Mouse (Mus musculus): ENCODE results near the gene Olfr67. TPM values are rescaled to one million over a fixed set of nuclear protein-coding genes. Genes with fewer than 3 reads are reported as not detected.
"Not testable (repeated sequence)": the region's sequence is repeated elsewhere in the genome, so short reads cannot be mapped to it uniquely, and the experiment has no call there.

The Olfr67 gene
- not detected for total RNA-seq (2021)
- long read RNA-seq, experiment 1: 0 reads
- long read RNA-seq, experiment 2: 0 reads

DNA sequence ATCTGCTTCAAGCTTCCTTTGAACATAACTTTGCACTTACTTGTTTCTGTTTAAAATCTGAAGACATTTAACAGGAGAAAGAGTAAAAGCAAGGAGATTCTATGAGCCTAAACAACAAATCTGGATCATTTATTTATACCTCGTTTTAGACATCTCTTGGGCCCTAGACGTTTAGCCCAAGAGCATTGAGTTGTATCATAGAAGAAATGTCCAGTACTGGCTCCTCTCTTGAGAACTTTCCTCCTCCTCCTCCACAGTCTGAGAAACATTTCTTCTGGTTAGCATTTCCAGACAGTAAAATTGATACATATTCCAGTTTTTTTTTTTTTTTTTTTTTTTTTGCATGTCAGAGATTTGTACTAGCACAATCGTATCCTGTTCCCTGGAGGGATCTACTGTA is at the start of gene Olfr67:
Olfr67 (minus strand) TSS at position 101 of the 400 bp plus-strand sequence.
- no peak for DNase-seq (ENCODE audit: low spot score in 2 of 2)

DNA sequence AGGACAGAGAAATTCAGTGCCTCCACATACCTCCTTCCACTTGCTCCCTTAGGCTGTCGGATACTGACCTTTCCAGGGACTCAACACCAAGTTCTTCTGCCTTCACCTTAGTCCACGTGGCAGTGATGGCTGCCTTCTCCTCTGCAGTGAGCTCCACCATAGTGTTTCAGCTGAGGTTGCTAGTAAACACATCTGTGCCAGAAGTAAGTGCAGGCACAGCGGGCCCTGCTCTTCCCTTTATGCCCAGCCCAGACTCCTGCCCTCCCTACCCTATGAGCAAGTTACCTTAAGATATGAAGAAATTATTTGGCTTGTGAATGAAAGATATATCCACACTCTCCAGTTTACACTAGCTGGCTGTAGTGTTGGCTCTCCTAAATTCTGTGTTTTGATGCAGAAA is 48.6 kb upstream of the Olfr67 start, which contains the start of gene Hbb-bh2:
Hbb-bh2 (minus strand) TSS at position 253 of the 400 bp plus-strand sequence.
- no peak for DNase-seq (ENCODE audit: low spot score in 2 of 2)

DNA sequence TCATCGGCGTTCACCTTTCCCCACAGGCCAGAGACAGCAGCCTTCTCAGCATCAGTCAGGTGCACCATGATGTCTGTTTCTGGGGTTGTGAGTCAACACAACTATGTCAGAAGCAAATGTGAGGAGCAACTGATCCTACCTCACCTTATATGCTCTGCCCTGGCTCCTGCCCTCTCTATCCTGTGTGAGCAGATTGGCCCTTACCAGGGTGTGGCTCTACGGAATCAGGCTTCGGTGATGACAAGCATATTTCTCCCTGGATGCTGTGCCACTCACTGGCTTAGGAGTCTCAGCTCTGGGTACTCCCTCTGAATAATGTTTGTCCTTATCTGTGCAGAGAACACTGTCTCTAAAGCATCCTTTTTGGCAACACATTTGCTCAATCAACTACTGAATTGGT is 36.2 kb upstream of the Olfr67 start, which contains the start of gene Hbb-bs:
Hbb-bs (minus strand) TSS at position 289 of the 400 bp plus-strand sequence.
- no peak for DNase-seq (ENCODE audit: low spot score in 2 of 2)

DNA sequence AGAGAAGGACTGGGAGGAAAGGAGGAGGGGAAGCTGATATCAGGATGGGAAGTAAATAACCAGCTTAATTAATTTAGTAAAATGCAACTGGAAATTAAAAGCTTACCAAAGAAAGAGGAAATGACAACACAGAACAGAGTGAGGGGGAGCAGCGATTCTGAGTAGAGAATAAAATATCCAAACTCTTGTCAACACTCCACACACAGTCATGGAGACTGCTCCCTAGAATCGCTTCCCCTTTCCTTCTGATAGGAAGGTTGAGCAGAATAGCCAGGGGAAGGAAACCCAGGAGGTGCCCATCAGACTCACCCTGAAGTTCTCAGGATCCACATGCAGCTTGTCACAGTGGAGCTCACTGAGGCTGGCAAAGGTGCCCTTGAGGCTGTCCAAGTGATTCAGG is 35.5 kb upstream of the Olfr67 start:
- DNase-seq (ENCODE audit: low spot score in 2 of 2): not testable (repeated sequence)

DNA sequence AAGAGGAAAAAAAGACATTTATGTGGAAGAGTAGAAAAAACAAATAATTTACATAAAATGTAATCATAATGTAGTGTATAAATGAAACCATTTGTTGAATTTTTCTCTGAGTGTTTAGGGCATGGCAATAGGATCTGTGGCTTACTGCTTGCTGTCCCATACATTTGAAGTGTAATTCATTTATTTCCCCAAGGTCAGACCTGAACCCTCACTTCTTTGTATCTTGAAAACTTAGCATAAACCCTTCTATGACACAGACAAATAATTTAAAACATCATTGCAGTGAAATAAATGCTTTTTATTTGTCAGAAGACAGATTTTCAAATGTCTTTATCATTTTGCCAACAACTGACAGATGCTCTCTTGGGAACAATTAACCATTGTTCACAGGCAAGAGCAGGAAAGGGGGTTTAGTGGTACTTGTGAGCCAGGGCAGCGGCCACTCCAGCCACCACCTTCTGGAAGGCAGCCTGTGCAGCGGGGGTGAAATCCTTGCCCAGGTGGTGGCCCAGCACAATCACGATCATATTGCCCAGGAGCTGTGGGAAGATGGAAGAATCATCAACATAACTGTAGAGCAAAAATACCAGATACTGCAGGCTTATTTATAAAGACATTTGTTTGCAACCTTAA is 34.8 kb upstream of the Olfr67 start:
- no peak for DNase-seq (ENCODE audit: low spot score in 2 of 2)

DNA sequence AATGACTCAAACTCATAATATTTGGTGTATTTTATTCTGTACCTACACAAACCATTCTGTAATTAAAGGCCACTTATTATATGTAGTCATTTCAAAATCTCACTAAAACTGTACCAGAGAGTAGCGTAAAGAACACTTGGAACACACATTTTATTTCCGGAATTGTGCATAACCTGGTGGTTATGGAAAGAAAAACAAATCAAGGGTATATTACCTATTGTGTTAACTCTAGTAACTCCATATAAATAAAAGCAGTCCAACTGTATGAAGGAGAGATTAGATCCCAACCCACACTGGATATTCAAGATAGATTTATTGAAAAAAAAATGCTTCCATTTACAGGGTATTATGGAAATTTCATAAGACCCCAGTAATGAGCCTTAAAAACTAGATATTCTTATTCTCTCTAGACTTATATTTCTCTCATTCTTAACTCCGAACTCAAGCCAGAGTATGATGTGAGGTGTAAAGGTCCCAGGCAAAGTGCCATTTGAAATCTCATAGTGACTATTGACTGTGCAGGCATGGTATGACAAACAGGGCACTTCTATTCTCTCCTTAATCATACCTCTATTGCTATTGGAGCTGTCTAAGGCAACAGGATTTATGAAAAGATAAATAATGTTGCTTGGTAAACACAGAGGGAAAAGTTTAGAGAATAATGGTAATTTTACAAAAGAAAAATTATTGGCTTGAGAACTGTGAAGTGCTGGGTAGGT is 34.1 kb upstream of the Olfr67 start:
- no peak for DNase-seq (ENCODE audit: low spot score in 2 of 2)

GRCm38 (mm10) chr7:103824597-103824996 is 33.0 kb upstream of the Olfr67 start:
- no peak for DNase-seq (ENCODE audit: low spot score in 2 of 2)

- DNase-seq (ENCODE audit: low spot score in 2 of 2): not testable (repeated sequence)
These were observed 23.5 kb upstream of the Olfr67 start for GRCm38 (mm10) chr7:103815085-103815484.

- no peak for DNase-seq (ENCODE audit: low spot score in 2 of 2)
These were observed 22.1 kb upstream of the Olfr67 start, which contains the start of gene Hbb-bt for GRCm38 (mm10) chr7:103813766-103814165. Gene Hbb-bt (minus strand): TSS chr7:103813996.

DNA sequence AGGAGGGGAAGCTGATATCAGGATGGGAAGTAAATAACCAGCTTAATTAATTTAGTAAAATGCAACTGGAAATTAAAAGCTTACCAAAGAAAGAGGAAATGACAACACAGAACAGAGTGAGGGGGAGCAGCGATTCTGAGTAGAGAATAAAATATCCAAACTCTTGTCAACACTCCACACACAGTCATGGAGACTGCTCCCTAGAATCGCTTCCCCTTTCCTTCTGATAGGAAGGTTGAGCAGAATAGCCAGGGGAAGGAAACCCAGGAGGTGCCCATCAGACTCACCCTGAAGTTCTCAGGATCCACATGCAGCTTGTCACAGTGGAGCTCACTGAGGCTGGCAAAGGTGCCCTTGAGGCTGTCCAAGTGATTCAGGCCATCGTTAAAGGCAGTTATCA is 21.5 kb upstream of the Olfr67 start:
- not testable (repeated sequence) for DNase-seq (ENCODE audit: low spot score in 2 of 2)

DNA sequence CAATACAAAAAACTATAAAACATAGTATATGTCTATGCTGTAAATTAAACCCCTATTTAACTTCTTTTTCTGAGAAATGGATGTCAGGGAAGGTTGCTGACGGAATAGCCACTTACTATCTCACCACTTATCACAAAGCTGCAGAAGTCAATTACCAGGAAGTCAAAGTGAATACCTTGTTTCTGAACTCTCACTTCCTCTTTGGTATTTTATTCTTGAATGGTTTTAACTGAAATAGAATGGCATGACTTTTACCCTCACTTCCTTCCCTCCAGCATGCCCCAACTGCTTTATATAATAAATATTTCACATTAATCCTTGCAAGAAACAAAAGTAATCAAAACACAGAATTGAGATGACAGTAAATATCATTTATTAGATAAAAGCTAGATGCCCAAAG is 20.6 kb upstream of the Olfr67 start:
- no peak for DNase-seq (ENCODE audit: low spot score in 2 of 2)

- no peak for DNase-seq (ENCODE audit: low spot score in 2 of 2)
These were observed 19.7 kb upstream of the Olfr67 start for GRCm38 (mm10) chr7:103811223-103811845.

GRCm38 (mm10) chr7:103810746-103811145 is 19.1 kb upstream of the Olfr67 start:
- DNase-seq (ENCODE audit: low spot score in 2 of 2): no peak

DNA sequence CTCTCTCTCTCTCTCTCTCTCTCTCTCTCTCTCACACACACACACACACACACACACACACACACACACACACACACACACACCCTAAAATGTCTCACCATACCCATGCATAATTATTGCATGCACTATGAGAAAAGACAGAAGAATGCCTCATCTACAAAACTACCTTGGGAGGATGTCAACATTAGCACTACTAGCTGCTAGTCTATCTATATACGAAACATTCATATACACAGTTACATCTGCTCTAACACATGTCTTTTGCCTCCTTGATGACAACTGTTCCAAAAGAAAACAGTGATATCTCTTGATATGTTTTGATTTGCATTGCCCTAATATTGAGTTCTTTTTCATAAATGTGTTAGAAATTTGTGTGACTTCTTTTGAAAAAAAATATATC is 18.7 kb upstream of the Olfr67 start:
- no peak for DNase-seq (ENCODE audit: low spot score in 2 of 2)

GRCm38 (mm10) chr7:103809801-103810155 is 18.2 kb upstream of the Olfr67 start:
- DNase-seq (ENCODE audit: low spot score in 2 of 2): no peak

GRCm38 (mm10) chr7:103808971-103809800 is 17.6 kb upstream of the Olfr67 start:
- no peak for DNase-seq (ENCODE audit: low spot score in 2 of 2)

- not testable (repeated sequence) for DNase-seq (ENCODE audit: low spot score in 2 of 2)
These were observed 16.5 kb upstream of the Olfr67 start for GRCm38 (mm10) chr7:103808120-103808519.

GRCm38 (mm10) chr7:103806856-103807255 is 15.2 kb upstream of the Olfr67 start:
- DNase-seq (ENCODE audit: low spot score in 2 of 2): peak; percentile 11 to 26

DNA sequence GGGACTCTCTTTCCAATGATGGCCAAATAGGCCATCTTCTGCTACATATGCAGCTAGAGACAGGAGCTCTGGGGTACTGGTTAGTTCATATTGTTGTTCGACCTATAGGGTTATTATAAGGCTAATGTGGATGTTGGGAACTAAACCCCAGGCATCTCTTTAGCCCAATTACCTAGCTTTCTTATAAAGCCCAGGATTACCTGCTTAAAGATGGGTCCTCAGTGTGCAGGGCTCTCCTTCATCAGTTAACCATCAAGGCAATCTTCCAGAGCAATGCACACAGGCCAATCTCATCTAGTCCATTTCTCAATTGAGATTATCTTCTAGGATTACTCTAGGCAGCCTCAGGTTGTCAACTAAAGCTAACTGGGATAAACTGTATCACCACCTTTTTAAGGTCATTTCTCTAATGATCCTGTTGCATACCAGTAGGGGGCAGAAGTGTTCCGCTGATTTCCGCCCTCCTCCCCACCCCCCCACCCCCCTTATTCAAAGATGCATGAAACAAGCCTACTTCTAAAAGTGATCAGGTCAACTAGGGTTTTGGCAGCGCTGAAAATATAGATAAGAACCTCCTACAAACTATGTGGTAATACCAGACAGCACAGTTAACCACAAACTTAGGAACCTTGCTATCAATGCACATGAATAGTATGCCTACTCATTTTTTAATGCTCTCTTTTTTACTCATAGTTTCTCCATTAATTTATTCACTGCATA is 1.2 kb upstream of the Olfr67 start:
- no peak for DNase-seq (ENCODE audit: low spot score in 2 of 2)

DNA sequence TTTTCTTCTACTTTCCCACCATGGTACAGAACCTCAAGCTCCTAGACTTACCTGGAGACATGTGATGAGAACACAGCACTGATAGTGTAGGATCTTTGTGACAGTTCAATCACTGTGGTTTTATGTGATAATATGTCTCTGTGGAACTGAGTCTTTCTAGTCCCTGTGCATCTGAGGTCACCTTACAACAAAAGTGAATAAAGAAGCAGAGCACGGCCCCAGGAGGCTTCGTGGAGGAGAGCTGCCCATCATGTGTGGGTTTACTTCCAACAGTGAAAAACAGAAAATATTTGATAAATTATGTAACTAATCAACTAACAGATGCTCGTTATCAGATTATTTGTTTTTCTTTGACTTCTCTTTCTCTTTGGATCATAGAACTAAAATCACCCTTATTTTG is 12.0 kb downstream of the Olfr67 start, which contains the start of gene Olfr68:
Olfr68 (minus strand) TSS at position 101 of the 400 bp plus-strand sequence.
- DNase-seq (ENCODE audit: low spot score in 2 of 2): no peak

All from left cerebral cortex, adult 18-20 months (tissue).